Mouse (Mus musculus) thymus, postnatal 14 days (tissue): ENCODE data around the gene Ldb2.

Source experiments
- DNase-seq: peaks from one replicate; pipeline ENCODE4 v3.0.0; 2021

Ldb2 gene

DNA sequence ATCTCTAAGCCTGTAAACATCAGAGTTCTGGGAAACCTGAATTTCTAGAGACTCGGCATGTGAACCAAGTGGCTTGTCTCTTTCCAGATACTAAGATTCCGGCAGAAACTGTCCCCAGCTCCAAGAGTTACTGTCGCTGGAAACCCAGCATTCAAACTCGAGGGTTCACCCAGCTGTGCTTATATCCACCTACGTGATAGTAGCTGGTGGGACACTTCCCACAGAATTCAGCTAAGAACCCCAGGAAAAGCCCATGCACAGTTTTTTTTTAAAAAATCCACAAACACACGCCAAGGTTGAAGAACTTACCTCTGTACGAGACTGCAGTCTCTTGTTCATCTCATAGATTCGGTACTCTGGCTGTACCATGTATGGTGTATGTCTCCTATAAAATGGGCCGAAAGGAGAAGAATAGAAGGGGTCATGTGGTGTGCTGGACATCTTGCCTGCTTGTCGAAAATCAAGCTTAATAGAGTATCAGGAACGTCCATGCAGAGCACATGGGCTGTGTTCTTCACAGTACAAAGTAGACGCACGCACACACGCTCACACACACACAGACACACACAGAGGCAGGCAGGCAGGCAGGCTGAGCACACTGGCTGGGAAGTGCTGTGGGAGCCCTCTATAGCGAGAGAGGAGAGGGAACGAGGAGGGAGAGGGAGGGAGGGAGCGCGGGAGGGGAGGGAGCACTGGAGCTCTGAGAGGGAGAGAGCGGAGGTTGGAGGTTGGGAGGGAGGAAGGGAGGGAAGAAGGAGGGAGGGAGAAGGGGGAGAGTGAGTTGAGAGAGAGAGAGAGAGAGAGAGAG is at the start of gene Ldb2:
Gene Ldb2, minus strand, starts transcription at position 628 of the 808 bp plus-strand sequence.
- DNase-seq, result no peak

- peak; percentile 10 for DNase-seq
Observed at GRCm38 (mm10) chr5:44831287-44831686, 31.8 kb upstream of the Ldb2 start.

DNA sequence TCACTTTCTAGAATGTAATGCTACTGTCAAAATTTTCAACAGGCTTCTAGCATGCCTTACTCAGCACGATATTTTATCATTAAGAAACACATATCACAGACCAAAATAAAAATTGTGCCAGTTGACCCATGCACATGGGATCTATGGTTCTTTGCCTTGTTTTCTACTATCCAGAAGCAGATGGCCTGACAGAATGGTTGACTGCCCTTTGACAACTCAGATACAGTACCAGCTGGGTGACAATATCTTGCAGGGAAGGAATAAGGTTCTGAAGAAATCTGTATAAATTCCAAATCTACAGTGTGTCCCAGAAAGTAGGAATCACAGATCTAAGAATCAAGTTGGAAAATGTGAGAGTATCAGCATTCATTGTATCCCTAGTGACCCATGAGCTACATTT is 16.0 kb upstream of the Ldb2 start:
- no peak for DNase-seq

- DNase-seq, result no peak
Observed at GRCm38 (mm10) chr5:44805960-44806359, 6.5 kb upstream of the Ldb2 start.

GRCm38 (mm10) chr5:44801100-44801499 is 1.6 kb upstream of the Ldb2 start:
- no peak for DNase-seq

- no peak for DNase-seq
Observed at GRCm38 (mm10) chr5:44799861-44800260, 381 bp upstream of the Ldb2 start.

GRCm38 (mm10) chr5:44798493-44798892 is 987 bp downstream of the Ldb2 start:
- no peak for DNase-seq

- no peak for DNase-seq
Observed at GRCm38 (mm10) chr5:44798056-44798455, 1.4 kb downstream of the Ldb2 start.

GRCm38 (mm10) chr5:44784591-44784990 is 14.9 kb downstream of the Ldb2 start:
- no peak for DNase-seq

DNA sequence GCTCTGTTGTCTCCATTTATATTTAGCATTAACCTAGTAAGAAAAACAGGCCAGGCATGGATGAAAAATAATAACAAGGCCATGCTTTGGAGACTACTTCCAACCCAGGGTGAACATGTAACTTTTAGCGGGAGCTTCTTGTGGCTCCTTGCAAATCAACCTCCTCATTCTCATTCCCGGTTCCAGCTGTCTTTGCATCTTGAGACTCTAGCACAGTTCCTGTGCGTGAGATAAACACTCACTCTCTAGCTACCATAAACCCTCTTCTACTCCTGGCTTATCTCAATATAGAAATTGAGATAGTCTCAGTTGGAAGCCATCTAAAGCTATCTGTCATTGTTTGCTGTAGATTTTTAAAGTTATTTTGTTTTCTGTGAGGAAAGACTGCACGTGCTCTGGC is 20.1 kb downstream of the Ldb2 start:
- no peak for DNase-seq

DNA sequence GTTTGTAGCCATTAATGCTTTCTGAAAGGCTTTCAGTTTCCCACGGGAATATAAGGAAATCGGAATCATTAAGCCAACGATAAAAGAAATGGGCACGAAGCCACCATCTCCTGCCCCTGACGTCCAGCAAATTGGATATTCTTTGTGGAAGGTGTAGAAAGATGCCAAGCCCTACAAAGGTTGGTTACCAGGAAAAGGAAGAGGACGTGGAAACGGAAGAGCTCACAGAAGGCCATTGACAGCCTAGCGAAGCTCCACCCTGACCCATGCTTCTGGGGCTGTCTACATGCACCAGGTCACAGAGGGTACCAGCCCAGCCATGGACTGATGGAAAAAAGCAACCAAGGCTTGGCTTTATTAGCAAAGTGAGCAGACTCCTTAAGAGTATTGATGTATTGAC is 31.0 kb downstream of the Ldb2 start:
- no peak for DNase-seq

DNA sequence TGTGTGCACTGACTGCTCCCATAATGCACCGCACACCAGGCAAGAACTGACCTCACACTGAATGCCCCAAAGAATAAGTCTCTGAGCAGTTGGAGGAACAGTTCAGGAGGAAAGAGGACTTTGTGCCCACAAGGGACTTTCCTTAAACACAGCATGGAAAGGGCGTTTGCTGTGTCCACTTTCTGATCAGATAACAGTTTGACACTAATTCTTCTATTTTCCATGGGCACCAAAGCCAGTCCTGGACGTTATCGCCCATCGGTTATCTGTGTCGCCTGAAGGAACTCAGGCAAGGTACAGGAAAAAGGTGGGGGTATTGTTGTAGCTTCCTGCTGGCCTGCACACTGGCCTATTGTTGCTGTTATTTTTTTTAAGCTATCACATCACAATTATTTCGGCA is 34.6 kb downstream of the Ldb2 start:
- DNase-seq, result no peak

GRCm38 (mm10) chr5:44759178-44759577 is 40.3 kb downstream of the Ldb2 start:
- no peak for DNase-seq

GRCm38 (mm10) chr5:44754156-44754910 is 45.1 kb downstream of the Ldb2 start:
- no peak for DNase-seq

DNA sequence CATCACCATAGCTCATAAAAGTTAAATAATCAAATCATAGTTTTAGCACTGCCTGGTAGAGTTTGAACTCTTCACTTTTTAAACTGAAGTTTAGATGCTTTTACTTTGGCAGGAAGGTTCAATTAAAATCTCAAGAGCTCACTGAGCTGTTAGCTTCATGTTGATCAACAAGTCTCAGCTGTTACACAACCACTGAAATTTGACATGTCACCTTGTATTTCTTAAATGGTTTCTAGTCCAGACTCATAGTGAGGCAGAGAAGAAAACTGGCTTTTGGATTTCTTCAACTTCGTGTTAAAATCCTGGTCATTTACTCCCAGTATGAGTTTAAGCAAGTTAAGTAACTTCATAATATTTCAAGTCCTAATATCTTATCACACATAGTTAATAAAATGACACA is 53.8 kb downstream of the Ldb2 start:
- DNase-seq, result no peak

DNA sequence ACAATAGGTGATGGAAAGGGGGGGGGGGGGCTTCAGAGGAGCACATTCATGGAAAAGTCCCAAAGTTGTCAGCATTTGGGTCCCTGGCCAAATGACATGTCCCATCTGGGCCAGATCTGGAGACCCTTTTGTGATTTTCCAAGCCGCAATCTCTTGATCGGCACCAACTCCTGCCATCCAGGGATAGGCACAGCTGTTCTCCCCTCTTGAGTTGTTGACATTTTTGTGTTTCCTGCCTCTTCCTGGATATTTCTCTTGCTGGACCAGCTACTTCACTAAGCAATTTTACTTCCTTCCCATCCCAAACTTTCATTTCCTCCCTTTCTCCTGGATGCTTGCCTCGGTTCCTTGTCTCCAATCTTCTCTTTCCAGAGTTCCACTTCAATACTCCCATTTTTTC is 63.1 kb downstream of the Ldb2 start:
- DNase-seq, result no peak

DNA sequence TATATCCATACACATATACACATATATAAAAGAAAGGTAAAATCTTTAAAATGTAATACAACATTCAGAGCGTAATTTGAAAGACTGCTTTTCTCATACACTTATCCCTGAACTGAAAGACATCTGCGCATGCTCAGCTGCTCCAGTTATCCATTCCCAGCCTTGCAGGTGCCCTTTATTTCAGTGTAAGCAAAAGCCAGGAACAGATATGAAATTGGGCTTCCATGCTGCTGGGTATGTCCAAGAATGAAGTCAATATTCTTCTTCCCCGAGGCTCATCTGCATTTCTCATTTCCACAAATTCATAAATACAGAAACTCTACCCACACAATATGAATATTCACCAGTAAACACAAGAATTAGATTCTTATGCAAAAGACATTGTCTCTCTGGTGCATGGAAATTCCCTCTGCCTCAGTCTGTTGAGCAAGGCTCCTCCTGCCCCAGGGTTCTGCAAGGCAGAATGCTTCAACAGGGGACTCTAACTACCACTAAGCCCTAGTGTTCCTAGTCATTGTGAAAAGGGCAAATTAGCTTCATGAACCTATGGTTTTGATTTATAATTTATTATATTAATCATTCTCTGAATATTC is 65.3 kb downstream of the Ldb2 start:
- no peak for DNase-seq

GRCm38 (mm10) chr5:44729646-44730310 is 69.7 kb downstream of the Ldb2 start:
- no peak for DNase-seq

- DNase-seq, result no peak
Observed at GRCm38 (mm10) chr5:44727995-44728394, 71.5 kb downstream of the Ldb2 start.

DNA sequence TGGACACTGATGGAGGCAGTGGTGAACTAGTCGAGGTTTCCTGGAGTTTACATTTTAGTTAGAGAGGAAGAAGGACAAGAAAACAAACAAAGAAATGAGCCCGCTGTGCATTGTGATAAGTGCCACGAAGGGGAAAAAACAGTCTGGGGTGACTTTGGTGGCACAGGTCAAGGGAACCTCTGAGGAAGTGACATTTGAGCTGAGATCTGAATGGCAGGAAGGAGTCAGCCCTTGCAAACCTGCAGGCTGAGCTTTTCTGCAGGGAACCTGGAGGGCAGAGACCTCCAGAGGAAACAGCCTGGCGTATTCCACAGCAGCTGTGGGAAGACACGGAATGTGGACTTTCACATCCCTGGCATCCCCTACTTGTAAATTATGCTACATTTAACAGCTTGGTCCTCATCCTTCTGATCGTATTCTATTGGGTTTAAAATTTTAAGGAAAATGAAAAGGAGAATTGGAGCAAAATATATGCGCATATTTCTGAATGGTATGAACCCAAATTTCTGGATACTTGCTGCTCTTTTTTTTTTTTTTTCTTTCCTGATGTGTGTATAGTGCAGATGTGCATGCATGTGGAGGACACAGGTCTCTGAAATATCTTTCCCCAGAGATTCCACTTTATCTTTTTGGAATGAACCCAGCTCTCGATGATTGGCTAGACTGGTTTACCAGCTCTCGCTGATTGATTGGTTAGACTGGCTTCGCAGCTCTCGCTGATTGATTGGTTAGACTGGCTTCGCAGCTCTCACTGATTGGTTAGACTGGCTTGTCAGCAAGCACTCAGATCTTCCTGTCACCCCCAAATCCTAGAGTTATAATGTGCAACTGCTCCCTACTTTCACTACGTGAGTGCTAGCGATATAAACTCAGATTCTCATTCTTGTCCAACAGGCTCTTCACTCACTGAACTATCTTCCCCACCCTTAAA is 72.7 kb downstream of the Ldb2 start:
- no peak for DNase-seq

- DNase-seq, result no peak
Observed at GRCm38 (mm10) chr5:44725501-44725900, 74.0 kb downstream of the Ldb2 start.

GRCm38 (mm10) chr5:44719872-44720271 is 79.6 kb downstream of the Ldb2 start:
- no peak for DNase-seq
